Mouse (Mus musculus) kidney, embryonic 16.5 days (tissue): Measurements from ENCODE around the gene Snx20. TPM values are rescaled to one million over a fixed set of nuclear protein-coding genes. Genes with fewer than 3 reads are reported as not detected.

ENCODE experiments used
- ATAC-seq: fragments of 200-750 bp; cut with Nextera tagmentation; 2 replicates; pipeline ENCODE4 v1.8.0; 2017; ENCODE audit warnings: moderate TSS enrichment; ENCODE audit not compliant: low FRiP score, low TSS enrichment
- H3K27ac ChIP-seq: fragments of 300-500 bp; sonication (generic); 2 replicates; pipeline ENCODE4 v1.5.1; 2014; ENCODE audit warnings: low read length
- H3K27me3 ChIP-seq: fragments of 300-500 bp; sonication (generic); 2 replicates; pipeline ENCODE4 v1.6.1; 2014; ENCODE audit warnings: low read length, control low read depth, mixed read lengths; ENCODE audit not compliant: insufficient read depth
- H3K36me3 ChIP-seq: fragments of 300-500 bp; sonication (generic); 2 replicates; pipeline ENCODE4 v1.6.1; 2014; ENCODE audit warnings: low read length, control low read depth, mixed read lengths; ENCODE audit not compliant: insufficient read depth
- H3K4me1 ChIP-seq: fragments of 300-500 bp; sonication (generic); 2 replicates; pipeline ENCODE4 v1.6.1; 2014; ENCODE audit warnings: low read length, control low read depth, mixed read lengths; ENCODE audit not compliant: insufficient read depth
- H3K4me2 ChIP-seq: fragments of 300-500 bp; sonication (generic); replicated peaks from 2 replicates; pipeline ENCODE4 v1.6.1; 2014; ENCODE audit warnings: low read depth, low read length
- H3K4me3 ChIP-seq: fragments of 300-500 bp; sonication (generic); 2 replicates; pipeline ENCODE4 v1.5.1; 2014; ENCODE audit warnings: mild to moderate bottlenecking, low read length
- H3K9ac ChIP-seq: fragments of 300-500 bp; sonication (generic); replicated peaks from 2 replicates; pipeline ENCODE4 v1.6.1; 2014; ENCODE audit warnings: low read length
- H3K9me3 ChIP-seq: fragments of 300-500 bp; sonication (generic); 2 replicates; pipeline ENCODE4 v1.6.1; 2016; ENCODE audit warnings: low read length, control low read depth
- WGBS: fragments of 180-500 bp; shearing (Covaris S2); extraction: QIAGEN DNeasy Blood & Tissue Kit; methylation state at CpG from one replicate; pipeline ENCODE4 v1.1.7; 2014; 5-methylcytosine and 5-hydroxymethylcytosine counted together
- polyA plus RNA-seq: library from polyadenylated mRNA; unstranded; fragments of >200 nt; fragmentation: Nextera tagmentation; extraction: Ambion mirVana; gene quantifications from 2 replicates; pipeline ENCODE4 v1.2.1, GENCODE M21; 2015

Snx20 gene
- polyA plus RNA-seq, 1 experiment from 2014 or later = 1.9 TPM

DNA sequence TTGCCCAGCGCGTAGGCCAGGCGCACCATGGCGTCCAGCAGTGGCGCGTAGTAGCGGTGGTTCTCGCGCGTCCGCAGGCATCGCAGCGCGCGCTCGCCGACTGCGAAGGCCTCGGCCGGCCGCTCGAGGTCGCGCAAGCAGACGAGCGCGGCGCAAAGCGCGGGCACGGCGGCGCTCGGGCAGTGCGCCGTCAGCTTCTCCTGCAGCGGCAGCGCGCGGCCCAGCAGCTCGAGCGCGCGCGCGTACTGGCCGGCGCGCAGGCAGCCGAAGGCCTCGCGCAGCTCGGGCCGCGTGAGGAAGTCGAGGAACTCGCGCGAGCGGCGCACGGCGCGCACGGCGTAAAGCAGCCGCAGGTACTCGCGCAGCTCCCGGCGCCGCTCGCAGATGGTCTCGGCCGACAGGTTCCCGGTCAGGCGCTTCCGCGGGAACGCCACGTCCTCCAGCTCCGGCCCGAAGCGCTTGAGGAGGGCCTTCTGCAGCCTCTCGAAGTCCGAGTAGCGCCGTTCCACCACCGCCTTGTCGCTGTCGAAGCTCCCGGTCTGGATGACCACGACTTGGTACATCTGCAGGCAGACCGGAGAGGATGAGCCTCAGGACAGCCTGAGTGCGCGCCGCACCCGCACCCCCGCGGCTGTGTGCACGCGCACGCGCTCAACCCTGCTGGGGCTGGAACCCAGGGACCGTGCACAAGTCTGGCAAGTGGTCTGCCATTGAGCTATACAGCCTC is 8.5 kb downstream of the Snx20 start:
- H3K9me3 ChIP-seq = no peaks in the 10 kb centered on the region
- peaks cover 13% of the 10 kb centered on the region; the same call in 1 of the 2 replicates for H3K4me1 ChIP-seq
- H3K27ac ChIP-seq = peak overlapping the region; percentile 43; the same call in 1 of the 2 replicates
- H3K9ac ChIP-seq = peak overlapping the region; percentile 81
- peak overlapping the region; percentile 55 for H3K4me3 ChIP-seq
- peaks cover 8% of the 10 kb centered on the region; the same call in 1 of the 2 replicates for H3K27me3 ChIP-seq
- peak; percentile 78 for ATAC-seq
- H3K4me2 ChIP-seq = peak overlapping the region; percentile 89
- no peaks in the 10 kb centered on the region for H3K36me3 ChIP-seq
- under 1% methylated on average over 105 of the region's 105 CpGs for WGBS

DNA sequence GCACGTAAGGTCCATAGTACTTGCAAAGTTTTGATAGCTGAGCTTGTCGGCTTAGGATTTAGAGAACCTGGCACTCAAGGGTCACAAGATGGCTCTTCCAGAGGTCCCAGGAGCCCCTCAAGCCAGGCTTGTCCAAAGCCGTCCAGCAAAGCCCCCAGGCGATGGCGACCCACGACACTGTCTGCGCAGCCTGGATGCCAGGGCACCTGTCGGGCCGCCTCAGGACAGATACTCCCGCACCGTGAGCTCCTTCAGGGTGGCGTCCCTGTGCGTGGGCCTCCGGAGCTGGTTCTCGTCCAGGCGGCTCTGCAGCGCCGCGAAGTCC is 9.0 kb downstream of the Snx20 start:
- peaks cover 8% of the 10 kb centered on the region; the same call in 1 of the 2 replicates for H3K27me3 ChIP-seq
- peak overlapping the region; percentile 89 for H3K4me2 ChIP-seq
- H3K36me3 ChIP-seq = no peaks in the 10 kb centered on the region
- no peaks in the 10 kb centered on the region for H3K9me3 ChIP-seq
- peaks cover 13% of the 10 kb centered on the region; the same call in 1 of the 2 replicates for H3K4me1 ChIP-seq
- 13% methylated on average over 19 of the region's 19 CpGs for WGBS
- peak overlapping the region; percentile 81 for H3K9ac ChIP-seq
- peak overlapping the region; percentile 55 for H3K4me3 ChIP-seq
- no peak overlapping the region for H3K27ac ChIP-seq
- ATAC-seq = no peak

DNA sequence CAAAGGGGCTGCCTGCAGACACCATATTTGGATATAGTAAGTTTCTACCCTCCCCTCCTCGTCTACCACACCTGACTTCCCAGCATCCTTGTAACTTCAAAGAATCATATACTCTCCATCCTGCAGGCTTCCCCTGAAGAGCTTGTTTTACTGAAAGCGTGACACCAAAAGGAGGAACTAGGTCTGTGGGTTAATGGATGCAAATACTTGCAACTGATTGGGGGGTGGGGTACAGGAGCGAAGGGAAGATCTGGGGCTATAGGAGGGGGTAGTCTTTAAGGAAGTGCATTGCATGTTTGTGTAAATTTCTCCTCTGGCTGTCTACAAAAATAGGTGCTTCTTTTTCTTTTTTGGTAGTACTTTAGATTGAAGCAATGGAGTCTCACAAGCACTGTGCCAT is 9.5 kb downstream of the Snx20 start:
- Histone ChIP-seq H3K36me3 (no peaks in the 10 kb centered on the region), H3K27me3 (peaks cover 8% of the 10 kb centered on the region; the same call in 1 of the 2 replicates), H3K4me1 (peaks cover 13% of the 10 kb centered on the region; the same call in 1 of the 2 replicates), H3K27ac (no peak overlapping the region), H3K4me2 (0 out of 2 replicates have a peak overlapping the region, but pooled peaks have one; percentile 89), H3K4me3 (no peak overlapping the region), H3K9ac (no peak overlapping the region), H3K9me3 (no peaks in the 10 kb centered on the region)
- 68% methylated on average over 3 of the region's 3 CpGs for WGBS
- ATAC-seq = no peak

DNA sequence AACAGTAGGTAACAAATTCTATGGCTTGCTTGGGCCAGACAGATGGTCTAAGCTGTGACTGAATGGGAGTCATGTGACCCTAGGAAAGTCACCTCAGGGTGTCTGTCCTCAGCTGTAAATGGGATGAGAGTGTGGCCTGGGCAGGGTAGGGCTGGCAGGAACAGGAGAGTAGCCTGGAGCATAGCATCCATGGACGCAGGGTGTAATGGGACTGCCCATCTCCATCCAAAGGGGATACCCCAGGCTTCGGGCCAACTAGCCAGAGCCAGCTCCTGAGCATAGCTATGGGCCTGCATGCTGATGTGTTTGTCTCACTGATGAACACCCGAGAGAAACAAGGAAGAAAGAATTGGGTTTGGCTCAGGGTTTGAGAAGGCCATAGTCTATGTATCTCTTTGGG is 11.7 kb downstream of the Snx20 start:
- Histone ChIP-seq H3K27ac (no peak overlapping the region), H3K9ac (no peak overlapping the region), H3K9me3 (no peaks in the 10 kb centered on the region), H3K36me3 (no peaks in the 10 kb centered on the region), H3K4me3 (no peak overlapping the region), H3K4me1 (peaks cover 14% of the 10 kb centered on the region; the same call in 1 of the 2 replicates), H3K4me2 (no peak overlapping the region), H3K27me3 (peaks cover 8% of the 10 kb centered on the region; the same call in 1 of the 2 replicates)
- ATAC-seq = no peak
- 90% methylated on average over 3 of the region's 3 CpGs for WGBS

DNA sequence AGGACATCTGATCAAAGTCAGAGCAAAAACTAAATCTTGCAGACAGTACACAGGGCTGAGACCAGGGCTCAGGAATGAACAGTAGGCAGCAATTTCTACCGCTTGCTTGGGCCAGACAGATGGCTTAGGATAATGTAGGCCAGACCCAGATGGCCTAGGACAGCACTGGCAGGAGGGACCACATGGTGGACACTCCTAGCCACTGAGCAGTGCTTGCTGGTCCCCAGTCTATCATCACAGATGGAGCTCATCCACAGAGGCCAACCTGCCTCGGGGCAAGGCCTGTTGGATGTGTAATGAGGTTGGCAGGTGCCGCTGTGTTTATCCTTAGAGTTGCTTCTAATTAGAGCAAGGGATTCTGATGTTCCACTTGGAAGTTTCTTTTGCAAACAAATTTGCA is 12.6 kb downstream of the Snx20 start:
- Histone ChIP-seq H3K9ac (no peak overlapping the region), H3K27ac (no peak overlapping the region), H3K36me3 (no peaks in the 10 kb centered on the region), H3K4me3 (no peak overlapping the region), H3K9me3 (no peaks in the 10 kb centered on the region), H3K27me3 (peaks cover 8% of the 10 kb centered on the region; the same call in 1 of the 2 replicates), H3K4me1 (peaks cover 16% of the 10 kb centered on the region), H3K4me2 (no peak overlapping the region)
- WGBS = 78% methylated on average over 3 of the region's 3 CpGs
- ATAC-seq = no peak

DNA sequence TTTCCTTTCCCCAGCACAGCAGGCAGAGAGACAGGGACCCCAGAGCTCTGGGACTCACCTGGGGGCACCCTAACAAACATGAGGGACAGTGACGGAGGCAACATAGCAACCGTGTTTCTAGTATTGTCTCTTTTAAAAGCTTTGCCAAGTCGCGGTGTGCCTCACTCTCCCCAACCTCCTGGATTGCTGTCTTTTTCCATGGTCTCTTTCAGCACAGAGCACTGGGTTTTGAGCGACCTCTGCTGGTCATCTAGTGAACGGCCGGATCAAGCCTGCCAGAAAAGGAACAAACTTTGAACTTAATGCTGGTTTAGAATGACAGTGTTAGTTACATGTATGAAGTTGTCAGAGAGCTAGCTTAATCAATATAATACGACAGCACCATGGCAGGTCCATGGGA is 14.5 kb downstream of the Snx20 start:
- under 1% methylated on average over 8 of the region's 8 CpGs for WGBS

DNA sequence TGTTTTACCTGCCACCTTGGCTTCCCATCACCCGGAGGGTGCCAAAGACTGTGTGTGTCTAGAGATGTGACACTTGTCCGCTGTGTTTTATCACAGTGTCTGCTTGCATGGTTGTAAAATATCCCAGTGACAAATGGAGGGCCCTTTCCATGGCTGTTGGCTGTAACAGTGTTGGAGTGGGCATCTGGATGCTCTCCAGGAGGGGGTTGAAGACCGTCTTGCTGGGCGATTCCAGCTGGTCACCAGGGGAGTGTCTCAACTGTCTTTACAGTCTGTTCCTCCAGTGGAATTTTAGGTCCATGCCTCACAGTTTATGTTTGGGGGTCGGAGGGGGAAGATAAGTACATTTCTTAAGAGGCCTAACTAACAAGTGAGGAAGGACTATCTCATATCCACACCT is 15.0 kb downstream of the Snx20 start:
- Histone ChIP-seq H3K27me3 (peaks cover 5% of the 10 kb centered on the region; the same call in 1 of the 2 replicates), H3K4me1 (peaks cover 12% of the 10 kb centered on the region; the same call in 1 of the 2 replicates), H3K36me3 (no peaks in the 10 kb centered on the region), H3K4me3 (no peak overlapping the region), H3K9ac (no peak overlapping the region), H3K9me3 (no peaks in the 10 kb centered on the region), H3K4me2 (no peak overlapping the region), H3K27ac (no peak overlapping the region)
- WGBS = 37% methylated on average over 5 of the region's 5 CpGs
- ATAC-seq = no peak

More for the DNA sequence above, 14.5 kb downstream of the Snx20 start:
- no peaks in the 10 kb centered on the region for H3K9me3 ChIP-seq
- peaks cover 8% of the 10 kb centered on the region; the same call in 1 of the 2 replicates for H3K27me3 ChIP-seq
- H3K9ac ChIP-seq = no peak overlapping the region
- no peaks in the 10 kb centered on the region for H3K36me3 ChIP-seq
- H3K27ac ChIP-seq = no peak overlapping the region
- H3K4me2 ChIP-seq = no peak overlapping the region
- H3K4me3 ChIP-seq = no peak overlapping the region
- ATAC-seq = peak; percentile 35; the same call in 1 of the 2 replicates
- peaks cover 12% of the 10 kb centered on the region; the same call in 1 of the 2 replicates for H3K4me1 ChIP-seq

DNA sequence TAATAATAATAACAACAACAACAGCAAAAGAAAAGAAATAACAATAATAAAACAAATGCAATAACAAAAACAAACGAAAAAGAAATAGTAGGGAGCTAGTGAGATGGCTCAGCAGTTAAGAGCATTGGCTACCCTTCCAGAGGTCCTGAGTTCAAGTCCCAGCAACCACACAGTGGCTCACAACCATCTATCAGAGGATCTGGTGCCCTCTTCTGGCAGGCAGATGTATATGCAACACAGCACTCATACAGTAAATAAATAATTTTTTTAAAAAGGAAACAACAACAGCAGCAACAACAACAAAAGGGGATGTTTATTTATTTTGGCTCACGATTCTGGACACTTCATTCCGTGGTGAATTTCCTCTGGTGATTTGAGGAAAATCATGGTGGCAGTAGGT is 16.4 kb downstream of the Snx20 start:
- Histone ChIP-seq H3K4me2 (no peak overlapping the region), H3K4me1 (peaks cover 12% of the 10 kb centered on the region; the same call in 1 of the 2 replicates), H3K27ac (no peak overlapping the region), H3K4me3 (no peak overlapping the region), H3K27me3 (no peaks in the 10 kb centered on the region), H3K9ac (no peak overlapping the region), H3K9me3 (no peaks in the 10 kb centered on the region), H3K36me3 (no peaks in the 10 kb centered on the region)
- 78% methylated on average over 3 of the region's 3 CpGs for WGBS
- no peak for ATAC-seq

DNA sequence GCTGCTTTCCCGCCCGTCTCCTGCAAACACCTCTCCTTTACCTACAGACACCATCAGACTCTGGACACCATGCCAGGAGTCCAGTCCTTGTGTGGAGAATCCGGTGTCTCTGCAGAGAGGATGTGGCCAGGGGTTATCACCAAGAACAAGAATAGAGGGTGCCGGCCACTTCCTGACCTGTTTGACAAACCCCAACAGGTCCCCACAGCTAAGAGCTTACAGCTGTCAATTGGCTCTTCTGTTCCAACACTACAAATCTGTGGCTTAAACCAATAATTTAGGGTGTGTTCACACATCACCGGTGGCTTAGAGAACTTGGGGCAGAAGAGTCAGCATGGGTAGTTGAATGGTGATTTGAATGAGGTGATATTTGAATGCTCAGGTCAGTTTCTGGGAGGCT is 17.3 kb downstream of the Snx20 start:
- no peak overlapping the region for H3K4me2 ChIP-seq
- no peaks in the 10 kb centered on the region for H3K27me3 ChIP-seq
- H3K4me1 ChIP-seq = peaks cover 12% of the 10 kb centered on the region; the same call in 1 of the 2 replicates
- H3K9ac ChIP-seq = no peak overlapping the region
- no peaks in the 10 kb centered on the region for H3K9me3 ChIP-seq
- no peaks in the 10 kb centered on the region for H3K36me3 ChIP-seq
- no peak overlapping the region for H3K27ac ChIP-seq
- no peak overlapping the region for H3K4me3 ChIP-seq
- WGBS = 52% methylated on average over 5 of the region's 5 CpGs
- no peak for ATAC-seq

DNA sequence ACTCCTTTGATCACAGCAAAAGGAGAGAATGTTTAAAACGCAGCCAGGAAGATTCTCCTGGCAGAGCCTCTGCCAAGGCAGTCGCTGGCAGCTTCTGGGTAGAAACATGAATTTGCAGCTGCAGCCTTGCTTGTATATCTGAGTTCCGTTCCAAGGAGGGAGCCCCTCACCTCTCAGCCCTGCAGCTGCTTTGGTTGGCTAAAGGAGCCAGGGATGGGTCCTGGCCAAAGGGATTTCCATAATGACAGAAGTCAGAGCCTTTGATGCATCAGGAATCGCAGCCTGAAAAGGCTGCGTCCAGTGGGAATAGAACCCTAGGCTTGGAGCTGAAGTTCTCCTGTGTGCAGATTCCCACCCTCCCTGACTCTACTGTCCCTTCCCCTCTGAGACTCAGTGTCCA is 20.9 kb downstream of the Snx20 start:
- no peaks in the 10 kb centered on the region for H3K9me3 ChIP-seq
- no peaks in the 10 kb centered on the region for H3K27me3 ChIP-seq
- H3K27ac ChIP-seq = no peak overlapping the region
- ATAC-seq = no peak
- WGBS = 61% methylated on average over 5 of the region's 5 CpGs
- H3K4me3 ChIP-seq = no peak overlapping the region
- no peak overlapping the region for H3K9ac ChIP-seq
- H3K36me3 ChIP-seq = no peaks in the 10 kb centered on the region
- H3K4me2 ChIP-seq = no peak overlapping the region
- peaks cover 8% of the 10 kb centered on the region; the same call in 1 of the 2 replicates for H3K4me1 ChIP-seq
